Mouse (Mus musculus) E14TG2a.4 (cell line): ENCODE measurements at regions not wholly inside any gene's neighbourhood (a gene's known extent, or its start where the extent isn't known, plus 50 kb on each side); places are given as distances from the start of the nearest gene placed in this dataset.

Source experiments
- CTCF ChIP-seq: conservative IDR thresholded peaks from 2 replicates; pipeline ENCODE4 v1.5.1; 2014; ENCODE audit warnings: low read length
- NANOG ChIP-seq: IDR thresholded peaks from 2 replicates; pipeline ENCODE4 v1.6.1; 2014; ENCODE audit warnings: borderline replicate concordance, low read length, mixed read lengths
- POU5F1 ChIP-seq: IDR thresholded peaks from 2 replicates; pipeline ENCODE4 v1.6.1; 2014; ENCODE audit warnings: low read length, borderline replicate concordance

GRCm38 (mm10) chr9:40611626-40612025 is 58.8 kb upstream of the Gm21915 start:
- no peak for TF ChIP-seq CTCF
- TF ChIP-seq NANOG, result no peak
- no peak for TF ChIP-seq POU5F1
